Mouse (Mus musculus) mouse embryonic stem cell (cell line): ENCODE measurements around the gene Dpp7.

ENCODE experiments used
- in situ Hi-C, 2 experiments: fragments of 300-500 bp; cut with MboI; formaldehyde crosslinking; loops; 1 replicate in 1 of 2; 3 replicates in 1 of 2; pipeline ENCODE4 v1.14.3; 2019 to 2020; ENCODE audit warnings: low sequenced_read_pairs in 2 of 2, low pct_unique_long_range_greater_than_20kb in 1 of 2, mixed read lengths in 1 of 2; ENCODE audit not compliant: unreplicated experiment in 1 of 2

Gene Dpp7

DNA sequence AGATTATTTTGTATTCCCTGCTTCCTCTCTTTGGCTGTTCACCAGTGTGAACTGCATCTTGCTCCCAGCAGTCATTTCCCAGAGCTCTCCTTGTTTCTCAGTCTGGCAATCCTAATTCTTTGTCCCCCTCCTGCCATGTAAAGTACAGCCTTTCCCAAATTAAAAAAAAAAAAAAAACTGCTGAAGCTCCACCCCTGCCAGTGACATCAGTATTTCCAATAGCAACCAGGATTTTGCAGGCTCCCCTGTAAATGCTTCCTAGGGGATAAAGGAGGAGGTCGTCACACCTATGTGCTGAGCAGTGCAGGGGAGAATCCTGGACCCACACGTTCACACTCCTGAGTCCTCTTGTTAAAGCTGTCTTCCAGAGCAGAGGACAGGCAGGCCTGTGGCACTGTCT is 36.1 kb downstream of the Dpp7 start:
- in situ Hi-C loops = no loop called here

DNA sequence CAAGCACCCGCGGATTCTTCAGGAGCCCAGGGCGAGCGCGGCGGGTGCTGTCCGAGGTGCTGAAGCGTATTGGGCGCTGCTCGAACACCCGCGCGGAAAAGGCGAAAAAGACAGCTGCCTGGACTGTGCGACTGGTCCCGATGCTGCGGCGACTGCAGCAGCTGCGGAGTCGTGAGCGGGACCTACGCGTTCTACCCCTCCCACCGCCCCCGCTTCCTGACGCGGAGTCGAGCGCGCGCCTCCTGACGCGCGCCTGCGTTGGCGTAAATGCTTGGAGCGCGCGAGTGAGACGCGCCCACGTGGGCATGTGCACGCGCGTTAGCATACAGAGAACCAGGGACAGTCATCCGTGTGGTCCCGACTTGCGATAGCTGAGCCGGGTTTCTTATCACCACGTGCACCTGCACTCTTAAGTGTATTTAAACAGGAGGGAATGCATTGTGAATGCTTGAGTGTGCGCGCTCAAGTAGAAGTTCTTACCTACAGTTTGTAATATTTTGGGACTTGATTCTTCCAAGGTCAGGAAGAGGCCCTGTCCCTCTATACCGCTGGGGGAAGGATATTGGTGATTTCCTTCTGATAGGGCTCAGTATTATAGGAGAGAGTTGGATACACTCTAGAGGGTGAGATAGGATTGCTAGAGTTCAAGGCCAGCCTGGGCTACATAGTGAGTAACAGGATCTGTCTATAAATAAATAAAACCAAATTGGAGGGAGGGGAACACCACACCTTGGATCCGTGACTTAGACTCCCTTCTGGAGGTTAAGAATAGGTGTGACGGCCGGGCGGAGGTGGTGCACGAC is 37.0 kb downstream of the Dpp7 start, which contains the start of gene Grin1:
TSS of gene Grin1 (minus strand) at position 217 of the 803 bp plus-strand sequence.
- in situ Hi-C loops = no loop called here

DNA sequence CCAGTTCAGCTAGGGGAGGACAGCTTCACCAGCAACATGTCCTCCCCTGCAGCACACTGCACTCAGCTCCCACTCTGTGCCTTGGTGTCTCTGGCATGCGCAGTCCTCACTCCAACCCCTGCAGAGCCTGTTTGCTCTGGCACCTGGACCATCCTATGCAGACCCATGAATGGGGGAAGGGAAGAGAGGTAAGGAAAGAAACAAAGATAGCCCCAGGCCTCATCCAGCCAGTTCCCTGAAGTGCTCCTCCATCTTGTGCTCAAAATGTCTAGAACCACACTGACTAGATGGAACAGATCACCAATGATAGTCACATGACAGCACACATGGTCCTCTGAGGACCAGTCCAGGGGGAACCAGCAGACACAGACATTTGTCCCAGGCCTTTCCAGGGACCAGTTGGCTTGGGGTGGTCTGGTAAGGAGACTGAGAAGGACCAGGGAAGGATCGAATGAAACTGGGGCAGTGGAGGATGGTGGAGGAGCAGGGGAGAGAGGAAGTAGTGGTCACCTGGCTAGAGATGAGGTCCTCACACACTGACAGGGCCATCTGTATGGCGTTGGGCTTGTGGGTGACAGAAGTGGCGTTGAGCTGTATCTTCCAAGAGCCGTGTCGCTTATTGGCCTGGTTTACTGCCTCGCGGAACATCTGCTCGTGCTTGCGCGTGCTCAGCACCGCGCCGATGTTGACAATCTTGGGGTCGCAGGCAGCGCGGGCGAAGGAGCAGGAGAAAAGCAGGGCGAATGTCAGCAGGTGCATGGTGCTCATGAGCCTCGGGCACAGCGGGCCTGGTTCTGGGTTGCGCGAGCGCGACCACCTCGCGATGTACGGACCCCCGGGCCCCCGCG is 37.8 kb downstream of the Dpp7 start:
- in situ Hi-C loops = no loop called here

DNA sequence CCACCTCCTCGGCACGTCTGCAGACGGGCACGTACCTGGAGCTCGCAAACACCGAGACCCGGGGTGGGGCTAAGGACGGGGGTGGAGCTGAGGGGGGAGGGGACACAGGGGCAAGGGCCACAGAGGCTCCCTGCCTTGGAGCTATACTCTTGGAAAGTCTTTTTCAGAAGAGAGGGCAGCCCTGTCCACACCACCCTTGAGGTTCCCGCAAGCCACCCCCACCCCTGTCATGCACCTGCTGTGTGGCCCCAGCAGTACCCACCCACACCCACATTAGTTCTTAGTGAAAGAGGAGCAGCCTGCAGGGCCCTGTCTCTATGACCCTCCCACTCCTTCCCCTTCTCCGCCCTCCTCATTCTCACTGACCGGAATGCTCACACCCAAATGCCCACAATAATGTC is 44.7 kb downstream of the Dpp7 start:
- in situ Hi-C loops = no loop called here

DNA sequence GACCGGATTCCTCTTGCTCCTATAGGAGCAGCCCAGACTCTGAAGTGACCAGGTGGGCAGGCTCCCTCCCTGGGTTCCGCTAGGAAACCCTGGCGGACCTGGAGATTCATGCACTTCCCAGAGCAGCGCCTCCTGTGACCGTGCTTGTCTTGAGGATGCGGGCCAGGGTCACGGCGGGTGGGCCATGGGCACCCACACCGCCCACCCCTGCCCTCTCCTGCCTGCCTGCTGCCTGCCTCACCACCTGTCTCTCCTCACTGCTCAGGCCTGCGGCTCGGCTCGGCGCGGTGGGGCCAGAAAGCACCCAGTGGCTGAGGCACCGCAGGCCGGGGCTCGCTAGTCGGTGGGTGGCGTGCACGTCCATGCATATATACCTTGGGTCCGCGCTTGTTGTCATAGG is 45.2 kb downstream of the Dpp7 start:
- in situ Hi-C loops = no loop called here

DNA sequence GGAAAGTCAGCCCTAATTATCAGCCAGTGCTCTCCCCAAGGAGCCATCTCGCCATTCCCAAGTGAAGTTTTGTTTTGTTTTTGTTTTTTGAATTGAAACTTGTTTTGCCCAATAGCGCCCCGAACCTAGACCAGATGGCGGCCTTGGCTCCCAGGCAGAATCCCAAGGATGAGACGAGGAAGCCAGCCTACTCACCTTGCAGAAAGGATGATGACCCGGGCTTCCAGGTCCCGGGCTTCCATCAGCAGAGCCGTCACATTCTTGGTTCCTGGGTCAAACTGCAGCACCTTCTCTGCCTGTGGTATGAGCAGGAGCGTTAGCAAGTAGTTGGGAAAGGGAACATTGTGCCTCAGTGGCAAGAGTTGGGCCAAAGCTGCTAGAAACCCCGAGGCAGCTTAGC is 46.0 kb downstream of the Dpp7 start:
- in situ Hi-C loops = no loop called here

DNA sequence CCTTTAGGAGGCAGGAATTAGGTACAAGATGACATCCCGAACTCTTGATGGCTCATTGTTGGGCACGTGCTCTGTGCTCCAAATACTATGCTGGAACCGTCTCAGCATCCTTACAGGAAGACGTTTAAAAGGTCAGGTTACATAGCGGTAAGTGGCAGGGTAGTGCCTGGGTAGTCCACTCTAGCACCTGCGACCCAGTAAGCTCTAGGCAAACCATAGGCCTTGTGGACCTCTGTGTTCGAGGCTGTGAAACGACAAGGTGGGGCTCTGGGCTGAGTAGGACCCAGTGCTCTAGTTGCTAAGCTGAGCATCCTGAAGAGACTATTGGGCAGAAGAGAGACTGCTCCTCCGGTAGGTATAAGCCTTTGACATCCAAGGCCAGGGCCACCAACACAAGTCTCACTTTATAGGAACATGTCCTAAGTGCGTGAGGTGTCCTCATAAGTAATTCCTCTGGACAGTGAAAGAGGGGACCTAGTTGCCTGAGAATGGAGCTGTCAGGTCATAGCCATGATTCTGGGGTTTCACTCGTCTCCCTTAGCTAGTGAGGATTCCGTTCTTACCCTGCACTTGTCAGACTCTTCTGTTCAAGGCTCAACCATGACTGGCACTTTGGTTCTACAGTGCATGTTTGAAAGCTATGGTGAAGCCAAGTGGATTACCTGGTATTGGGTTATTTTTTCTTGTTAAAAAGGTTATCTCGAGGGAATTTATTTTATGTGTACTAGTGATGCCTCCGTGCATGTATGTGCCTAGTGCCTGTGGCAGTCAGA is 50.4 kb downstream of the Dpp7 start:
- in situ Hi-C loops = no loop called here

DNA sequence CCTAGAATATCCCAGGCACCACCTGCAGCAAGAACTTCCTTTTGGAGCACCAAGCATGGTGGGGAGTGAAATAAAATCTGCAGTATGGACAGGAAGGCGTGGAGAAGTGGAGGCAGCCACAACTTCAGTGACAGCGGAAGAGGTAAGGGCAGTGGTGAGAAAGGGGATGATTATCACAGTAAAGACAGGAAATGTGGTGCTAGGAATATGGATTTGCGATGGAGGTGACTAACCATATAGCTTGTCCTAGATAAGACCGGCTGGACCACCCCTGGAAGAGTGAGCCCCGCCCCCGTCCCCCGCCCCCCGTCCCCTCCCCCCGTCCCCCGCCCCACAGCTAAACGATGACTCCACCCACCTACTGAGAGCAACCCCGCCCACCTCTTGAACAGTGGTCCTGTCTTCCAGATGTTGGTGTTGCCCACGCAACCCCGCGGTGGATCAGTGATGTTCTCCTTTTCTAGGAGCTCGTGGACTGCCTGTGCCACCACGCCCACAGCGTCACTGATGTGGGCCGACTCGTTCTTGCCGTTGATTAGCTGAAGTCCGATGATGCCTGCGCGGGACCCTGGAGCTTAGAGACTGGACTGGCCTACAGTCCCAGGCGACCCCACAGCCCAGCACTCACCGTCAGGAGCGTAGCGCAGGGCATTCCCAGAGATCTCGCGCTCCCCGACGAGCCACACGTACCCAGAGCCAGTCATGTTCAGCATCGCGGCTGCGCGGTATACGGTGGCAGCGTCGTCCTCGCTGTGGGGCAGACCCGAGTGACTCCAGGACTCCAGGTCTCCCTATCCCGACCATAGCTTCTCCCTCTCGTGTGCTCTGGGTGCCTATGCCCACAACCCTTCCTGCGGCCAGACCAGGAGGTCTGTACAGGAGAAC is 51.3 kb downstream of the Dpp7 start:
- in situ Hi-C loops = no loop called here

DNA sequence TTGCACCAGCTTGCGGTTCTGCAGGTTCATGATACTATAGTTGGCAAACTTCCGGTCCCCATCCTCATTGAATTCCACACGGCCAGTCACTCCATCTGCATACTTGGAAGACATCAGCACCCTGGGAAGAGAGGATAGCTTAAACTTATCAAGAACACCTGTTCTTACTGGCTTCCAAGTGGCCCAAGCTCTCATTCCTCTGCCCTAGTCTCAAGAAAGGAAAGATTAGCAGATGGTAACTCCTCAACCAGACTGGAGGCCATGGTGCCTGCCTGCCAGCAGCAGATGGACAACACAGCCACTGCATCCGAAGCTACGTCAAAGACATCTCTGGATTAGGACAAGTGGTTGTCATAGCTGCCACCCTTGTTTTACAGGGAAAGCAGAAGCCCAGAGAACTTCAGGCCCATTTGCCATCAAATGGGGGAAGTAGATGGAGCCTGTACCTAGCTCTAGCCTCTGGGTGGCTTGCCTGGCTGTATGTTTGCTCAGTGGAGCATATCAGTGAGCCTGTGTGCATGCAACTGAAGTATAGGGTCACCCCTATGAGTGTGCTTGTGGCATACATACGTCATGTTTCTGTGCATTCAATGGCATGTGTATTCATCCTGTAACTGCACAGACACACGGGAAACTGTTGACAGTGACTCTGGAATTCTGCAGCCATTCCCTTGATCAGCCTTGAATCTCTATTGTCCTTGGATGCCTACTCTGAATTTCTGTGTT is 52.1 kb downstream of the Dpp7 start:
- in situ Hi-C loops = no loop called here

DNA sequence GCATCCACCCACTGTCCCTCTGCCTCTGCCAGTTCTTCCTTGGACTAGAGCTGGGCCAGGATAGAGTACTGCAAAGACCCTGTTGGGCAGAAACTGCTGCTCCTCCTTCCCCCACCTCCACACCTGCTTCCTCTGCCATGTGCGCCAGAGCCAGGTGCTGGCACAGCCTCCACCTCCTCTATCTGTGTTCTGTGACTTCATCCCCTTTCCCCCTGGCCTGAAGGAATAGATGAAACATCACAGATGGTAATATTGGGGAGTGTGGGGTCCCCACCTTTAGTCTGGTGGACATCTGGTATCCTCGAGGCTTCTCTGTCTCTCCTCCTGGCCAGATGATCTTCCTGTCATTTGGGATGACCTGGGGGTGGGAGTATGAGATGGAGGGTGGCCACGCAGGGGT is 52.7 kb downstream of the Dpp7 start:
- in situ Hi-C loops = no loop called here
